Mouse (Mus musculus) kidney, adult 2 months (tissue): ENCODE data around the gene Ap4s1. TPM values are rescaled to one million over a fixed set of nuclear protein-coding genes. Genes with fewer than 3 reads are reported as not detected.
A peak's percentile ranks its signal among the peaks of the same experiment; 100 is the strongest.
"Not testable (repeated sequence)": the region's sequence is repeated elsewhere in the genome, so short reads cannot be mapped to it uniquely, and the experiment has no call there.

Experiments
- DNase-seq: peaks from one replicate; pipeline ENCODE4 v3.0.0; 2021
- H3K27ac ChIP-seq: fragments of 200-500 bp; 2 replicates; pipeline ENCODE4 v1.5.1; 2012; ENCODE audit warnings: low read depth, low read length, control low read depth, inconsistent platforms; ENCODE audit not compliant: insufficient read depth
- H3K27me3 ChIP-seq: fragments of 200-500 bp; replicated peaks from 2 replicates; pipeline ENCODE4 v1.6.1; 2012; ENCODE audit warnings: mild to moderate bottlenecking, moderate library complexity, low read length, inconsistent platforms; ENCODE audit not compliant: control insufficient read depth, insufficient read depth
- H3K36me3 ChIP-seq: fragments of 200-500 bp; 2 replicates; pipeline ENCODE4 v1.6.1; 2012; ENCODE audit warnings: mild to moderate bottlenecking, moderate library complexity, low read length, inconsistent platforms; ENCODE audit not compliant: control insufficient read depth, insufficient read depth
- H3K4me1 ChIP-seq: fragments of 200-500 bp; 2 replicates; pipeline ENCODE4 v1.6.1; 2011; ENCODE audit warnings: low read length; ENCODE audit not compliant: control insufficient read depth, insufficient read depth
- H3K4me3 ChIP-seq: fragments of 200-500 bp; 2 replicates; pipeline ENCODE4 v1.5.1; 2011; ENCODE audit warnings: mild to moderate bottlenecking, low read depth, low read length, control low read depth; ENCODE audit not compliant: insufficient read depth
- CTCF ChIP-seq: fragments of 200-500 bp; conservative IDR thresholded peaks from 2 replicates; pipeline ENCODE4 v1.5.1; 2011; ENCODE audit warnings: low read depth, mild to moderate bottlenecking, control low read depth, low read length, moderate library complexity, mixed read lengths; ENCODE audit not compliant: insufficient read depth, insufficient read length
- POLR2A ChIP-seq: fragments of 200-500 bp; IDR thresholded peaks from one replicate; pipeline ENCODE4 v1.6.1; 2011; ENCODE audit warnings: low read depth, low read length, control low read depth
- WGBS: fragments of 180-500 bp; shearing (Covaris S2); methylation state at CpG from one replicate; pipeline ENCODE4 v1.1.7; 2018; 5-methylcytosine and 5-hydroxymethylcytosine counted together
- polyA plus RNA-seq: library from polyadenylated mRNA; depleted of rRNA; stranded (reverse); fragments of >200 nt; gene quantifications from 2 replicates; pipeline ENCODE4 v1.2.3, GENCODE M21; 2012

The Ap4s1 gene
- polyA plus RNA-seq, 1 experiment: 11.7 TPM

DNA sequence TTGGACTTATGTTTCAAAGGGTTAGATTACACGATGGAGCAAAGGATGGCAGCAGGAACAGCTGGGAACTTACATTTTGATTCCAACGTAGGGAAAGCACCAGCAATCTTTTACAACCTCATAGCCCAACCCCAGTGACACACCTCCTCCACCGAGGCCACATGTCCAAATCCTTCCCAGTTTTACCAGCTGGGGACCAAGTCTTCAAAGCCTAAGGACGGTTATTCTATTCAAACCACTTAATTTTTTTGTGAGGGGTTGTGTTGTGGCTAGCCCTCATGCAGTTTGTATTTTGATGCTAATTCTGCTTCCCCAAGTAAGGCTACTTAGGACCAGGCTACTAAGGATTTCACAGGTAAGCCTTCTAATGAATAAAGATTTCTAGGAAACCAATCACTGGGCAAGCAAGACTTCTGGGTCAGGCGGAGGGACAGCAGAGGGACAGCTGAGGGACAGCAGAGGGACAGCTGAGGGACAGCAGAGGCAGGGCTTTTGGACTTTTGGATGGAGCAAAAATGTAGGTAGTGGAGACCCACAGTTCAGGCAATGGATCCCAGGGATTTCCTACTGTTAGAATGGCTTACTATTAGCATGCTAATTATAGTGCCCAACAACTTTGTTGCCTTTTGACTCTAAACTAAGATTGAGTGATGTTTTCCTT, 19.5 kb upstream of the Ap4s1 start:
- no peak overlapping the region for H3K27ac ChIP-seq
- H3K4me3 ChIP-seq: no peak overlapping the region
- H3K4me1 ChIP-seq: peaks cover 20% of the 10 kb centered on the region
- TF ChIP-seq CTCF: no peak
- no peak for TF ChIP-seq POLR2A
- H3K27me3 ChIP-seq: no peaks in the 10 kb centered on the region
- WGBS: 44% methylated on average over 5 of the region's 5 CpGs
- no peaks in the 10 kb centered on the region for H3K36me3 ChIP-seq
- no peak for DNase-seq

DNA sequence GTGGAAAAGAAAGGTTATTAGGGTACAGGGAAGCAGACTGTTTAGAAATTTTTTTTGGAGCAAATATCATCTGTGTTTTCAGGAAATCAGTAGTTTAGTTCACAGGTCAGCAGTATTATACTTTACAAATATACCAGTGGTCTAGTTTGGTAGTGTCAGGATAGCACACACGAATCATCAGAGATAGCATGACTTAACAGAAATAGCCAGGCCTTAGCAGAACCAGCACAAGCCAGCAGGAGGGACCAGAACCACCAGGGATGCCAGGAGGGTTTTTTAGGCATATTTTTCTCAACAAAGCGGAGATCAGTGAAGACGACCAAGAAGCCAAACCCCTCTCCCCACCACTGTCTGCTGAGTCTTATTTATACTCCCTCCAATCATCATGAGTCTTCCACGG, 17.6 kb upstream of the Ap4s1 start:
- 56% methylated on average over 4 of the region's 4 CpGs for WGBS
- no peak for TF ChIP-seq POLR2A
- TF ChIP-seq CTCF: no peak

GRCm38 (mm10) chr12:51676442-51676841, 14.4 kb upstream of the Ap4s1 start:
- Histone ChIP-seq H3K27me3 (no peaks in the 10 kb centered on the region), H3K4me1 (peaks cover 25% of the 10 kb centered on the region), H3K27ac (no peak overlapping the region), H3K36me3 (no peaks in the 10 kb centered on the region), H3K4me3 (no peak overlapping the region)
- no peak for DNase-seq
- WGBS: 18% methylated on average over 2 of the region's 2 CpGs
- TF ChIP-seq CTCF (no peak), POLR2A (no peak)

More for the DNA sequence above, 17.6 kb upstream of the Ap4s1 start:
- Histone ChIP-seq H3K27ac (no peak overlapping the region), H3K4me3 (no peak overlapping the region), H3K4me1 (peaks cover 17% of the 10 kb centered on the region), H3K27me3 (no peaks in the 10 kb centered on the region), H3K36me3 (no peaks in the 10 kb centered on the region)
- DNase-seq: no peak

- Histone ChIP-seq H3K4me3 (no peak overlapping the region), H3K27ac (no peak overlapping the region)
- WGBS: 53% methylated on average over 1 of the region's 1 CpGs
These were observed 12.0 kb upstream of the Ap4s1 start for GRCm38 (mm10) chr12:51678844-51679243.

DNA sequence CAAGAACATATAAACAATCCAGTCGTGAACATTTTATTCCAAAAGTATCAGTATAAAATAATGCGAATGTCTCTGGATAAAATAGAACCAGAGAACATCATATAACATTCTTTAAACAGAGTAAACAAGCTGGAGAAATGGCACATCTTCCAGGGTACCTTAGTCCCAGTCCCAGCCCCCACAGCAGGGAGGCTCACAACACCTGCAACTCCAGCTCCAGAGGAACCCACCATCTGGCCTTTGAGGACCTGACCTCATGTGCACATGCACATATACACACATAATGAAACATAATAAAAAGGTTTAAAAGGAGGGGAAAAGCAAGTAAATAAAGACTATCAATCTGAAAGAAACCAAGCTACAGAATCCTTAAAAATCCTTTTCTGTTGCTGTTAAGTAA, 2.3 kb upstream of the Ap4s1 start:
- no peak overlapping the region for H3K27ac ChIP-seq
- H3K36me3 ChIP-seq: no peaks in the 10 kb centered on the region
- H3K4me3 ChIP-seq: no peak overlapping the region
- WGBS: 79% methylated on average over 2 of the region's 2 CpGs
- no peak for DNase-seq
- no peaks in the 10 kb centered on the region for H3K27me3 ChIP-seq
- H3K4me1 ChIP-seq: peaks cover 16% of the 10 kb centered on the region; the same call in 1 of the 2 replicates
- no peak for TF ChIP-seq CTCF
- TF ChIP-seq POLR2A: no peak

More at GRCm38 (mm10) chr12:51678844-51679243, 12.0 kb upstream of the Ap4s1 start:
- H3K36me3 ChIP-seq: no peaks in the 10 kb centered on the region
- TF ChIP-seq POLR2A: no peak
- TF ChIP-seq CTCF: no peak
- DNase-seq: peak; percentile 60
- peaks cover 23% of the 10 kb centered on the region for H3K4me1 ChIP-seq
- no peaks in the 10 kb centered on the region for H3K27me3 ChIP-seq

DNA sequence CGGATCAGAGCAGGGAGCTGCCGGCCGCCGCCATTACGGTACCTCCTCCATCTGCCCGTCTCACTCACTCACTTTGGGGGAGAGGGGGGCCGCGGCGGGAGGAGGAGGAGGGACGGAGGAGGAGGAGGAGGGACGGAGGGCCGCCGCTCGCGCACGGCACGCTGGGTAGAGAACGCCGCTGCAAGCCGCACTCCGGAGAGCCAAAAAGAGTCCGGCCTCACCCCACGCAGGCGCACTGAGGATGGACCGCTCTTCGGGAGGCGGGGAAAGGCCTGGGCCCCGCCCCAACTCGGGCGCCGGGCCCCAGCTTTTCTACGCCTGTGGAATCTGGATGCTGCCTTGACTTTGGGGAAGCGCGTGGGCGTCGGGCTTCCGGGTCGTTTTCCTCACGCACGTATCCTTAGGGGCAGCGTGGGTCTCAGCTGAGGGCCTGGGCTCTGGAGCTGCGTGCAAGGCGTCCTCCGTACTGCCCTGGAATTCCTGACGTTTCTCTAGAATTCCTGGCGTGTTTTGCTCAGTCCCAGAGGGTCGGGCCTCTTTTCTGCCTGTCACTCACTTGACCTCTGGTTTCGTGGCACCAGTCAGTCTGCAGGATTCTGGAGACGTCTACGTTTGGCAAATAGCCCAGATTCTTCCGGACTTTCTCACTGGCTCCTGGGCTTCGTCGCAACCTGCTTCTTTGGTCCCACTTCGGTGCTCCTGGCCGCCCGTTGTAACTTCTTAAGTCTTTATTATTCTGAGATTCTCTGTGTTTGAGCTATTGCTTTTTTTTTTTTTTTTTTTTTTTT, 1.2 kb downstream of the Ap4s1 start, which contains the start of gene Strn3:
Gene Strn3 (minus strand): TSS at position 53 of the 788 bp plus-strand sequence.
- DNase-seq: peak; percentile 98
- Histone ChIP-seq H3K27me3 (no peaks in the 10 kb centered on the region), H3K36me3 (no peaks in the 10 kb centered on the region), H3K4me1 (peaks cover 21% of the 10 kb centered on the region; the same call in 1 of the 2 replicates), H3K4me3 (peak within 1 kb of the TSS; percentile 100), H3K27ac (peak within 1 kb of the TSS; percentile 100)
- WGBS: under 1% methylated on average over 50 of the region's 56 CpGs
- TF ChIP-seq POLR2A: peak; percentile 38
- TF ChIP-seq CTCF: no peak

GRCm38 (mm10) chr12:51692870-51693269, 2.0 kb downstream of the Ap4s1 start:
- H3K36me3 ChIP-seq, DNase-seq, H3K27me3 ChIP-seq, H3K27ac ChIP-seq, H3K4me3 ChIP-seq: not testable (repeated sequence)
- 48% methylated on average over 10 of the region's 10 CpGs for WGBS
- H3K4me1 ChIP-seq: peaks cover 17% of the 10 kb centered on the region; the same call in 1 of the 2 replicates
